Mouse (Mus musculus): ENCODE data around the gene Gfod2.

DNA sequence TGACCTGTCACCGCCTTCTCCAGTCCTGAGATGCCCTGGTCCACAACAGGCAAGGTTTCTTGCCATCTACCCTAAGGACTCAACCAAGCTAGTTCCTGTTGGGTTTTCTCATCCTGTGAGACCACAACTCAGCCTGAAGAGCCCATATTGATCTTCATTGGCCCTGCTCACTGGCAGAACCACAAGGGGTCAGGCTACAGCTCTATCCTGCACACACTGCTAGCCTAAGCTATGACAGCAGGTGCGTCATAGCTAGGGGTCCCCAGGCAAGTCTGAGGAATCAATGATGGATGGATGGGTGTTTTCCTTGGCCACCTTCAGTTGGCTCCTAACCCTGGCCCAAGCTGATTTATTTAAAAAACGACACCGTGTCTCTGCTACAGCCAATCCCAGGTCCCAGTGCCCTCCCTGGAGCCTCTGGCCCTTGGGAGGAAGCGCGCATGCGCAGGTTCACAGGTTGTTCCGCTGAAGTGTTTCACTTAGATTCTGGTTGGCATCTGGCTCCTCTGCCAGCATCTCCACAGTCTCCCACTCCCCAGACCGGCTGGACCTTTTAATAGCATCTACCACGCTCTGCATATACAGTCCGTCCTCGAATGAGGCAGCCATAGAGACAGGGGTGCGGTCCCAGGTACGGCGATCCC is 42.0 kb downstream of the Gfod2 start:
- no peak for TF ChIP-seq CTCF (IDR thresholded peaks at IDR 0.05; ENCODE audit: insufficient read depth, low read depth, low read length)
- TF ChIP-seq POLR2A (IDR thresholded peaks at IDR 0.05; ENCODE audit: insufficient read depth, low read depth, low read length) = no peak
